Mouse (Mus musculus) liver, embryonic 16.5 days (tissue): Measurements from ENCODE around the gene Adamts12. TPM values are rescaled to one million over a fixed set of nuclear protein-coding genes. Genes with fewer than 3 reads are reported as not detected.
A peak's percentile ranks its signal among the peaks of the same experiment; 100 is the strongest.

Experiments
- ATAC-seq: fragments of 200-750 bp; cut with Nextera tagmentation; 2 replicates; pipeline ENCODE4 v1.8.0; 2017; ENCODE audit warnings: low read depth, mild to moderate bottlenecking, moderate number of reproducible peaks, moderate library complexity
- H3K27ac ChIP-seq: fragments of 300-500 bp; sonication (generic); 2 replicates; pipeline ENCODE4 v1.5.1; 2014; ENCODE audit warnings: mild to moderate bottlenecking, low read length
- H3K27me3 ChIP-seq: fragments of 300-500 bp; sonication (generic); 2 replicates; pipeline ENCODE4 v1.6.1; 2014; ENCODE audit warnings: low read depth, low read length, mixed read lengths; ENCODE audit not compliant: control insufficient read depth, insufficient read depth
- H3K36me3 ChIP-seq: fragments of 300-500 bp; sonication (generic); 2 replicates; pipeline ENCODE4 v1.6.1; 2014; ENCODE audit warnings: mild to moderate bottlenecking; ENCODE audit not compliant: control insufficient read depth, insufficient read depth
- H3K4me1 ChIP-seq: fragments of 300-500 bp; sonication (generic); 2 replicates; pipeline ENCODE4 v1.6.1; 2014; ENCODE audit warnings: low read depth, low read length, mixed read lengths; ENCODE audit not compliant: control insufficient read depth
- H3K4me2 ChIP-seq: fragments of 300-500 bp; sonication (generic); 2 replicates; pipeline ENCODE4 v1.6.1; 2014; ENCODE audit warnings: low read depth, low read length, mixed read lengths
- H3K4me3 ChIP-seq: fragments of 300-500 bp; sonication (generic); 2 replicates; pipeline ENCODE4 v1.5.1; 2014; ENCODE audit warnings: low read depth, mild to moderate bottlenecking, low read length
- H3K9ac ChIP-seq: fragments of 300-500 bp; sonication (generic); 2 replicates; pipeline ENCODE4 v1.6.1; 2014; ENCODE audit warnings: low read depth, low read length
- H3K9me3 ChIP-seq: fragments of 300-500 bp; sonication (generic); replicated peaks from 2 replicates; pipeline ENCODE4 v1.6.1; 2016; ENCODE audit warnings: low read length; ENCODE audit not compliant: control insufficient read depth
- WGBS: fragments of 180-500 bp; shearing (Covaris S2); extraction: QIAGEN DNeasy Blood & Tissue Kit; methylation state at CpG from one replicate; pipeline ENCODE4 v1.1.7; 2014; ENCODE audit not compliant: insufficient replicate concordance; 5-methylcytosine and 5-hydroxymethylcytosine counted together
- polyA plus RNA-seq: library from polyadenylated mRNA; unstranded; fragments of >200 nt; fragmentation: Nextera tagmentation; extraction: Ambion mirVana; gene quantifications from 2 replicates; pipeline ENCODE4 v1.2.1, GENCODE M21; 2015

The Adamts12 gene
- polyA plus RNA-seq, 1 experiment from 2014 or later = 0.34 TPM

- Histone ChIP-seq H3K4me2 (peak overlapping the region; percentile 46; the same call in 1 of the 2 replicates), H3K4me3 (peak overlapping the region; percentile 39; the same call in 1 of the 2 replicates), H3K36me3 (no peaks in the 10 kb centered on the region), H3K27ac (no peak overlapping the region), H3K9ac (no peak overlapping the region), H3K4me1 (no peaks in the 10 kb centered on the region), H3K27me3 (no peaks in the 10 kb centered on the region), H3K9me3 (no peaks in the 10 kb centered on the region)
- 23% methylated on average over 5 of the region's 5 CpGs for WGBS
- no peak for ATAC-seq
Measured at GRCm38 (mm10) chr15:11066299-11066698, 1.7 kb downstream of the Adamts12 start.

GRCm38 (mm10) chr15:11067891-11068290 is 3.3 kb downstream of the Adamts12 start:
- Histone ChIP-seq H3K4me2 (no peak overlapping the region), H3K4me1 (no peaks in the 10 kb centered on the region), H3K27ac (no peak overlapping the region), H3K9ac (no peak overlapping the region), H3K27me3 (no peaks in the 10 kb centered on the region), H3K9me3 (no peaks in the 10 kb centered on the region), H3K4me3 (no peak overlapping the region), H3K36me3 (no peaks in the 10 kb centered on the region)
- WGBS = 59% methylated on average over 7 of the region's 7 CpGs
- no peak for ATAC-seq

GRCm38 (mm10) chr15:11075726-11076361 is 11.3 kb downstream of the Adamts12 start:
- H3K4me2 ChIP-seq = no peak overlapping the region
- ATAC-seq = no peak
- H3K27ac ChIP-seq = no peak overlapping the region
- no peak overlapping the region for H3K4me3 ChIP-seq
- H3K9me3 ChIP-seq = no peaks in the 10 kb centered on the region
- WGBS = 53% methylated on average over 3 of the region's 3 CpGs
- H3K27me3 ChIP-seq = no peaks in the 10 kb centered on the region
- H3K36me3 ChIP-seq = no peaks in the 10 kb centered on the region
- H3K9ac ChIP-seq = no peak overlapping the region
- H3K4me1 ChIP-seq = no peaks in the 10 kb centered on the region

GRCm38 (mm10) chr15:11082961-11083569 is 18.5 kb downstream of the Adamts12 start:
- no peak for ATAC-seq
- no peaks in the 10 kb centered on the region for H3K9me3 ChIP-seq
- H3K36me3 ChIP-seq = no peaks in the 10 kb centered on the region
- H3K27ac ChIP-seq = no peak overlapping the region
- no peak overlapping the region for H3K9ac ChIP-seq
- WGBS = 69% methylated on average over 8 of the region's 8 CpGs
- no peaks in the 10 kb centered on the region for H3K4me1 ChIP-seq
- no peak overlapping the region for H3K4me3 ChIP-seq
- H3K27me3 ChIP-seq = no peaks in the 10 kb centered on the region
- no peak overlapping the region for H3K4me2 ChIP-seq

- Histone ChIP-seq H3K36me3 (no peaks in the 10 kb centered on the region), H3K4me3 (no peak overlapping the region), H3K27ac (no peak overlapping the region), H3K27me3 (no peaks in the 10 kb centered on the region), H3K4me1 (no peaks in the 10 kb centered on the region), H3K4me2 (no peak overlapping the region), H3K9ac (no peak overlapping the region), H3K9me3 (no peaks in the 10 kb centered on the region)
- 71% methylated on average over 3 of the region's 3 CpGs for WGBS
- no peak for ATAC-seq
Measured at GRCm38 (mm10) chr15:11083678-11084077, 19.1 kb downstream of the Adamts12 start.

DNA sequence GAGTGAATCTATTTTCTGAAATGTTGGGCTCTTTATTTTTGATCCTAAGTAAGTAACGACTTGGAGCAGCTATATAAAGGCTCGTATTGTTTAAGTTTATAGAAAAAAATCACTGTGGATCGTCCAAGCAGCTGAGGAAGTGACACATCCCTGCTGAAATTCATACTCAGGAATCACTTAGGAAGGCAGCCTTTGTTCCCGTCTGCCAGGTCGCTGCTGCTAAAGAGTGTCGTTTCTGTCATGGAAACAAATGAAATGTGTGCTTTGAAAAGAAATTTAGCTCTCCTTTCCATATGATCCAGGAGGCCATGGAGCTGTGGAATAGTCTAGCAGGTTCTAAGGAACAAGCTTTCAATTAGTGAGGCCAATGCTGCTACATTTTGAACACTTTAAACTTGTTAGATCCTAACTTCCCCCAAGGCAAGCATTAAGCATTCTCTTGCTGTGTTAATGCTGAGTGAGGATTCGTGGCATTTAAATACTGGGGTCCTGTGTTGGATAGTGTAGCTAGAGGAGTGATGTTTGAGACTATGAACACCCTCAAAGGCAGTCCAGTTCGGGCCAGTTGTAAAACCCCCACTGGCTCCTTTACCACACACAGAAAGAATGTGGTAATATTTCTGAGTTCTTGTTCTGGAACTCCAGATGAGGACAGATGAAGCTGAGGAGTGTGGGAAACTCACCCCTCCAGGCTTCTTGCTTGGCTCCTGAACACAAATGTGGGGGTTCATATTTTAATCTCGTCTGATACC is 19.8 kb downstream of the Adamts12 start:
- 30% methylated on average over 9 of the region's 9 CpGs for WGBS
- ATAC-seq = no peak
- no peak overlapping the region for H3K27ac ChIP-seq

DNA sequence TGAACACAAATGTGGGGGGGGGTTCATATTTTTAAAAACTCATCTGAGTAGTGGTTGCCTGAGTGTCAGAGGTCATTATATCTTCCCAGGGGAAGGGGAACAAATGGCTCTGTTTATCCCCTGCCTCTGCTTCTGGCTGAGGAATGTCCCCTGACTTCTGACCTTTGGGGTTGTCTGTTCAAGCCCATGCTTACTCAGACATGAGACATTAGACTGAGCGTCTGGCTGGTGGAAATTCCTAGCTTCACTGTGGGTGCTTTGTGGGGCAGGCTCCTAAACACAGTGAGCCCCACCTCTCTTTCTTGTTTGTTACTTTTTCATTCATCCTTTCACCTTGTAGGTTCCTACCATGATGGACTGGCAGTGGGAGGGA is 20.4 kb downstream of the Adamts12 start:
- Histone ChIP-seq H3K4me2 (no peak overlapping the region), H3K9me3 (no peaks in the 10 kb centered on the region), H3K4me1 (no peaks in the 10 kb centered on the region), H3K4me3 (no peak overlapping the region), H3K27ac (no peak overlapping the region), H3K27me3 (no peaks in the 10 kb centered on the region), H3K9ac (no peak overlapping the region), H3K36me3 (no peaks in the 10 kb centered on the region)
- WGBS = 55% methylated on average over 1 of the region's 1 CpGs
- ATAC-seq = no peak

More for the DNA sequence above, 19.8 kb downstream of the Adamts12 start:
- H3K9ac ChIP-seq = no peak overlapping the region
- no peak overlapping the region for H3K4me2 ChIP-seq
- H3K36me3 ChIP-seq = no peaks in the 10 kb centered on the region
- H3K4me1 ChIP-seq = no peaks in the 10 kb centered on the region
- no peak overlapping the region for H3K4me3 ChIP-seq
- H3K9me3 ChIP-seq = no peaks in the 10 kb centered on the region
- H3K27me3 ChIP-seq = no peaks in the 10 kb centered on the region

- Histone ChIP-seq H3K36me3 (no peaks in the 10 kb centered on the region), H3K9ac (no peak overlapping the region), H3K4me2 (no peak overlapping the region), H3K27ac (no peak overlapping the region), H3K9me3 (no peaks in the 10 kb centered on the region), H3K27me3 (no peaks in the 10 kb centered on the region), H3K4me1 (no peaks in the 10 kb centered on the region), H3K4me3 (no peak overlapping the region)
- WGBS = 66% methylated on average over 3 of the region's 3 CpGs
- ATAC-seq = no peak
Measured at GRCm38 (mm10) chr15:11089494-11089893, 24.9 kb downstream of the Adamts12 start.

DNA sequence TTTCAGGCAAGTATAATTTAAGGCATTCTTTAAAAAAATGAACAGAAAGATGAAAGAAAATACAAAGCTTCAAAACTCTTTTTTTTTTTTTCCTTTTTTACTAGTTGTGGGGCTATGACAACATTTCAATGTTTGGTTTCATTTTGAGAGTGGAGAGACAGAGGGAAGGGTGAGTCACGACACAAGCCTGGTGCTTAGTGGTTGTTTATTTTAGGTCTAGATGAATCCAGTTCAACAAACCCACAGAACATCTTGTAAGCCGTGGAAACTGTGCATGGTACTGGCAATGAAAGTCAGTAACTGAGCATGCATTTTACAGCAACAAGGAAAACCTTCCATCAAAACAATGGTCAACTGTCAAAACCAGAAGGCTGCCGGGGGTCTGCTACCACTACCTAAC is 31.0 kb downstream of the Adamts12 start:
- WGBS = 46% methylated on average over 3 of the region's 3 CpGs
- H3K4me1 ChIP-seq = no peaks in the 10 kb centered on the region
- no peaks in the 10 kb centered on the region for H3K27me3 ChIP-seq
- no peak overlapping the region for H3K4me2 ChIP-seq
- no peaks in the 10 kb centered on the region for H3K9me3 ChIP-seq
- no peak overlapping the region for H3K9ac ChIP-seq
- no peak overlapping the region for H3K4me3 ChIP-seq
- no peak for ATAC-seq
- no peak overlapping the region for H3K27ac ChIP-seq
- no peaks in the 10 kb centered on the region for H3K36me3 ChIP-seq
